ENCODE assay signal across 8 mouse cellular contexts in genomic region chr2:125866058-125866740, GRCm38 (mm10). TPM values are rescaled to one million over a fixed set of nuclear protein-coding genes. Genes with fewer than 3 reads are reported as not detected.
DNase-seq lines count a peak whose midpoint lies in the region; ATAC-seq lines count a peak whose summit lies in the region.

No protein-coding gene starts in this region.

- no peaks in the 10 kb centered on the region for H3K9me3 ChIP-seq in intestine, embryonic 15.5 days
- H3K9me3 ChIP-seq in midbrain, embryonic 11.5 days (ENCODE audit: control insufficient read depth, low read length), result no peaks in the 10 kb centered on the region

- H3K4me2 ChIP-seq in intestine, embryonic 15.5 days (replicated peaks), result peak overlapping the region; percentile 73
- peak overlapping the region; percentile 63 for H3K4me2 ChIP-seq in midbrain, embryonic 11.5 days

- intact Hi-C loops in gastrocnemius, postnatal 36 days (cut with DNase I), result no loop called here
- intact Hi-C loops in left cerebral cortex, postnatal 4 days (cut with DNase I), result no loop called here

- H3K9ac ChIP-seq in intestine, embryonic 15.5 days, result peak overlapping the region; percentile 70
- peak overlapping the region; percentile 71 for H3K9ac ChIP-seq in midbrain, embryonic 11.5 days (ENCODE audit: low read length)

- H3K36me3 ChIP-seq in intestine, embryonic 15.5 days, result no peaks in the 10 kb centered on the region
- no peaks in the 10 kb centered on the region for H3K36me3 ChIP-seq in midbrain, embryonic 11.5 days (ENCODE audit: control insufficient read depth, insufficient read depth, low read length)

- peak; percentile 49 to 54 for DNase-seq in adrenal gland, adult 18-20 months (ENCODE audit: low spot score in 2 of 2)
- DNase-seq in embryo, embryonic 11.5 days (ENCODE audit: low read depth, low spot score), result peak; percentile 39
- DNase-seq in gastrocnemius, postnatal 36 days, result peak; percentile 23 to 29
- peak; percentile 67 for DNase-seq in left cerebral cortex, postnatal 4 days
- peak; percentile 88 for DNase-seq in midbrain, embryonic 11.5 days (ENCODE audit: low spot score, missing footprints)
- DNase-seq in right cerebral cortex, postnatal 4 days, result peak; percentile 46
- DNase-seq in yolk sac, embryonic 10.5 days (ENCODE audit: low spot score), result peak; percentile 82

- peak overlapping the region; percentile 66 for H3K4me3 ChIP-seq in intestine, embryonic 15.5 days (replicated peaks)
- H3K4me3 ChIP-seq in midbrain, embryonic 11.5 days (ENCODE audit: low read depth, low read length), result peak overlapping the region; percentile 39

- H3K4me1 ChIP-seq in intestine, embryonic 15.5 days (replicated peaks), result 0 out of 2 replicates have a peak, but pooled peaks cover 3% of the 10 kb centered on the region
- H3K4me1 ChIP-seq in midbrain, embryonic 11.5 days (ENCODE audit: control insufficient read depth, insufficient read depth, low read length), result no peaks in the 10 kb centered on the region

- H3K27ac ChIP-seq in intestine, embryonic 15.5 days, result peak overlapping the region; percentile 71
- H3K27ac ChIP-seq in midbrain, embryonic 11.5 days (ENCODE audit: low read depth, low read length), result no peak overlapping the region

- no peaks in the 10 kb centered on the region for H3K27me3 ChIP-seq in intestine, embryonic 15.5 days (replicated peaks)
- H3K27me3 ChIP-seq in midbrain, embryonic 11.5 days (ENCODE audit: control insufficient read depth, insufficient read depth, low read length), result no peaks in the 10 kb centered on the region

- 3% methylated on average over 23 of the region's 23 CpGs for WGBS in intestine, embryonic 15.5 days
- 9% methylated on average over 23 of the region's 23 CpGs for WGBS in midbrain, embryonic 11.5 days

- peak; percentile 93 for ATAC-seq in intestine, embryonic 15.5 days
- peak; percentile 82 for ATAC-seq in midbrain, embryonic 11.5 days (ENCODE audit: low FRiP score)

RNA-seq across cellular contexts. Expression of gene Cops2, which starts 7.3 kb away (rescaled TPM):
- total RNA-seq in adrenal gland, adult 18-20 months (2021), result 100 to 1,000 TPM; 136 to 172 TPM
- 10 to 100 TPM; 91.5 to 97.9 TPM for total RNA-seq in gastrocnemius, postnatal 36 days (2021)
- 59.5 and 69.9 TPM in 2 replicates for polyA plus RNA-seq in intestine, embryonic 15.5 days (2015; fragmentation: Nextera tagmentation; extraction: Ambion mirVana)
- 100 to 1,000 TPM in 1 of 2 experiments, 10 to 100 TPM in 1; 99.0 to 102 TPM for total RNA-seq in left cerebral cortex, postnatal 4 days (2021)
- polyA plus RNA-seq in midbrain, embryonic 11.5 days (2014; fragmentation: Nextera tagmentation; extraction: Ambion mirVana), result 120 and 124 TPM in 2 replicates

RNA-seq across cellular contexts. Expression of gene Galk2, which starts 7.3 kb away (rescaled TPM):
- 10 to 100 TPM; 52.2 to 68.0 TPM for total RNA-seq in adrenal gland, adult 18-20 months (2021)
- 1 to 10 TPM; 3.3 to 4.0 TPM for total RNA-seq in gastrocnemius, postnatal 36 days (2021)
- 63.0 and 63.7 TPM in 2 replicates for polyA plus RNA-seq in intestine, embryonic 15.5 days (2015; fragmentation: Nextera tagmentation; extraction: Ambion mirVana)
- 10 to 100 TPM; 25.1 to 25.8 TPM for total RNA-seq in left cerebral cortex, postnatal 4 days (2021)
- 26.9 and 33.9 TPM in 2 replicates for polyA plus RNA-seq in midbrain, embryonic 11.5 days (2014; fragmentation: Nextera tagmentation; extraction: Ambion mirVana)

Comparison
In these comparisons a context has a peak if more than half of its experiments do, and no peak if none do; other contexts are left out.
1. DNase-seq: peak in every context shown above with its lines; median percentile 88 in midbrain, embryonic 11.5 days; 82 in yolk sac, embryonic 10.5 days; 67 in left cerebral cortex, postnatal 4 days; 52 in adrenal gland, adult 18-20 months; 46 in right cerebral cortex, postnatal 4 days; 39 in embryo, embryonic 11.5 days; 26 in gastrocnemius, postnatal 36 days.
2. RNA of gene Galk2, which starts 7.3 kb away (total RNA-seq): 52.2 to 68.0 TPM in adrenal gland, adult 18-20 months and 25.1 to 25.8 TPM in left cerebral cortex, postnatal 4 days; 3.3 to 4.0 TPM in gastrocnemius, postnatal 36 days; every median in the first group is over 4 times any median in the second.